Mouse (Mus musculus): ENCODE measurements around the gene Coq9.
A peak's percentile ranks its signal among the peaks of the same experiment; 100 is the strongest.

DNA sequence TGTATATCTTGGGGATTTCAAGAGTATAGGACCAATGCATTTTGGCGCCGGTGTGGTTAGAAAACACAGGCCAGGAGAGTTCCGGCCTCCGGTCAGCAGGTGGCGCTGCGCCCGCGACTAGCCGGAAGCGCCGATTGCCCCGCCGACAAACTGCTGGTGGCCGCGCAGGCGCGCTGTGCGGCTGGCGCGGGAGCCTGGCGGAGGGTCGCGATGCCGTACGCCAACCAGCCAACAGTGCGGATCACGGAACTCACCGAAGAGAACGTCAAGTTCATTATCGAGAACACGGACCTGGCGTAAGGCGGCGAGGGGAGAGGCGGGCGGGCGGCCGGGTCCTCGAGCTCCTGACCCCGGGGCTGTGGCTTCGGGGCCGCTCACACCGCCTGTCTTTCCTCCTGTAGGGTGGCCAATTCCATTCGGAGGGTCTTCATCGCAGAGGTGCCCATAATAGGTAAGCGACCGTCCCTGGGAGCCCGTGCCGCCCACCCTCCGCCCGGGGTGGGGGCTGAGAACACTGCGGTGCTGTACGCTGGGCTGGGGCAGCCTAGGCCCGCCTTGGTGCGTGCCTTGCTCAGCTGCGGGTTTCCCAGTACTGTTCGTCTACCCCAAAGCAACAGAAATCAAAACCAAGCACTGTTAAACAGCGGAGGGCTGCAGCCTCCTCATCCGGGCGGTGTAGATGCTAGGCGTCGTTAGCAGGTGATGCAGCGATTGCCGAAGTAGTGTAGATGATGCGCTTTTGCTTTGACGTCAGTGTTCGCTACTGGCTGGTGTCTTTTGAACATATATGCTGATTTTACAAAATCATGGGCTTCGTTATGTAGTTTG lies 19.4 kb downstream of the Coq9 start, which contains the start of gene Polr2c:
- TF ChIP-seq CTCF (IDR thresholded peaks at IDR 0.05; ENCODE audit: control insufficient read depth, insufficient read depth, insufficient replicate concordance, low read depth, low read length) = peak; percentile 92
- TF ChIP-seq POLR2A (IDR thresholded peaks at IDR 0.05; ENCODE audit: control insufficient read depth, low read depth, low read length) = peak; percentile 82

All from testis, adult 2 months (tissue).